Mouse (Mus musculus): ENCODE data around the gene Wfdc1.

GRCm38 (mm10) chr8:119694696-119695095 is 28.5 kb downstream of the Wfdc1 start:
- no peak for TF ChIP-seq EP300 (IDR thresholded peaks at IDR 0.05; ENCODE audit: low read depth)
- TF ChIP-seq CTCF (IDR thresholded peaks at IDR 0.05; ENCODE audit: low read depth), result no peak
